Mouse (Mus musculus): ENCODE measurements at regions not wholly inside any gene's neighbourhood (a gene's known extent, or its start where the extent isn't known, plus 50 kb on each side); places are given as distances from the start of the nearest gene placed in this dataset.

- no peak for TF ChIP-seq CTCF (IDR thresholded peaks at IDR 0.05; ENCODE audit: borderline replicate concordance, insufficient read depth, low read length)
- TF ChIP-seq POLR2A (IDR thresholded peaks at IDR 0.05; ENCODE audit: low read depth, low read length) = no peak
Observed at GRCm38 (mm10) chr10:118975772-118976171, 105.8 kb upstream of the Dyrk2 start.

All from embryonic fibroblast, embryonic 13.5 days (primary cell).